In the genomic region with DNA sequence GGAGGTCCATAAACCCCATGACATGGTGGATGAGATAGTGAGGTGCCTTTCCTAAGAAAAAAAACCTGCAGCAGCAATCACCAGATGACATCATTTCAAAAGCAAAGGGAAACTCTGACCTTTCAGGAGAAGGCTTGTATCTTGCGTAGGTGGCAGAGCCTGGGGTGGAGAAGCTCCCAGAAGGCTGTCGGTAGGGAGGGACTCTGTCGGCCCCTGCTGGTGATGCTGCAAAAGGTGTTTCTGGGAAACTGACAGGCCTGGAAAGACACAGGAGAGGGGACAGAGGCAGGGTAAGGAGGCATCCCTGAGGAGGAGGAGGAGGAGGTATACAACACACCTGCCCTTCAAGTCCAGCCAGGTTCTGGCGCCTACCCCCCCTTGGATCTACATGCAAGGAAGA, we compare ENCODE assay signal across 8 mouse cellular contexts.
DNase-seq lines count a peak whose midpoint lies in the region; ATAC-seq lines count a peak whose summit lies in the region.

No protein-coding gene starts in this region.

- peak; percentile 21 to 25 for DNase-seq in heart, postnatal 14 days
- DNase-seq in heart, adult 9 months (ENCODE audit: low spot score in 2 of 2), result no peak
- DNase-seq in ES-CJ7 (ENCODE audit: low read depth, low spot score), result peak; percentile 64
- DNase-seq in cerebellum, adult 8-10 months, result peak; percentile 67
- DNase-seq in liver, embryonic 13.5 days, result peak; percentile 26
- DNase-seq in right cerebral cortex, postnatal 14 days, result peak; percentile 72

- H3K36me3 ChIP-seq in liver, embryonic 13.5 days, result peaks cover 27% of the 10 kb centered on the region

- no peaks in the 10 kb centered on the region for H3K27me3 ChIP-seq in liver, embryonic 13.5 days

- H3K27ac ChIP-seq in liver, embryonic 13.5 days, result no peak overlapping the region

- 38% methylated on average over 4 of the region's 4 CpGs for WGBS in liver, embryonic 13.5 days (ENCODE audit: insufficient replicate concordance)

- ATAC-seq in frontal cortex, adult (ENCODE audit: low TSS enrichment), result peak; percentile 42
- peak; percentile 51; the same call in 1 of the 2 replicates for ATAC-seq in liver, embryonic 13.5 days (ENCODE audit: low read depth)
- no peak for ATAC-seq in activated CD4-positive, CD25-positive, alpha-beta regulatory T cell, adult 4 months

- no peaks in the 10 kb centered on the region for H3K9me3 ChIP-seq in liver, embryonic 13.5 days (replicated peaks)

- H3K4me3 ChIP-seq in liver, embryonic 13.5 days (replicated peaks), result no peak overlapping the region

- H3K4me1 ChIP-seq in liver, embryonic 13.5 days (replicated peaks), result no peaks in the 10 kb centered on the region

- intact Hi-C loops in heart, postnatal 14 days (cut with DNase I), result no loop called here

- H3K4me2 ChIP-seq in liver, embryonic 13.5 days, result no peak overlapping the region

- H3K9ac ChIP-seq in liver, embryonic 13.5 days, result no peak overlapping the region

Comparison
In these comparisons a context has a peak if more than half of its experiments do, and no peak if none do; other contexts are left out.
1. DNase-seq: peak in heart, postnatal 14 days (2 of 2), ES-CJ7 (single experiment), cerebellum, adult 8-10 months (single experiment), liver, embryonic 13.5 days (single experiment) and right cerebral cortex, postnatal 14 days (single experiment); none in heart, adult 9 months (0 of 2).